8 mouse cellular contexts compared by ENCODE assay signal in genomic region chr11:5062860-5063505, GRCm38 (mm10). TPM values are rescaled to one million over a fixed set of nuclear protein-coding genes. Genes with fewer than 3 reads are reported as not detected.
DNase-seq lines count a peak whose midpoint lies in the region; ATAC-seq and TF ChIP-seq lines count a peak whose summit lies in the region.
"Had no signal": no experiment of that assay in that cellular context is flagged by ENCODE, and none has a peak within 500 bp of the region (broad histone marks: within the 10 kb centered on the region; RNA-seq: fewer than 3 reads in every experiment).

No protein-coding gene starts in this region.

- no peak for DNase-seq in kidney, postnatal 36 days
- DNase-seq in hindbrain, postnatal 0 days (ENCODE audit: low spot score): no peak
- DNase-seq in thymus, postnatal 14 days: no peak
- no peak for DNase-seq in lung, postnatal 14 days

- H3K27me3 ChIP-seq in kidney, embryonic 15.5 days: peaks cover 59% of the 10 kb centered on the region
- peaks cover 68% of the 10 kb centered on the region for H3K27me3 ChIP-seq in embryonic facial prominence, embryonic 13.5 days
- H3K27me3 ChIP-seq in hindbrain, postnatal 0 days (ENCODE audit: insufficient read depth, low read length): peaks cover 16% of the 10 kb centered on the region
- no peaks in the 10 kb centered on the region for H3K27me3 ChIP-seq in myocyte (ENCODE audit: control insufficient read depth, insufficient read depth, insufficient read length)

- no peaks in the 10 kb centered on the region for H3K9me3 ChIP-seq in kidney, embryonic 15.5 days (replicated peaks)
- H3K9me3 ChIP-seq in embryonic facial prominence, embryonic 13.5 days: no peaks in the 10 kb centered on the region
- H3K9me3 ChIP-seq in hindbrain, postnatal 0 days (ENCODE audit: low read length): no peaks in the 10 kb centered on the region

- WGBS in kidney, embryonic 15.5 days: 70% methylated on average over 13 of the region's 13 CpGs
- 62% methylated on average over 13 of the region's 13 CpGs for WGBS in embryonic facial prominence, embryonic 13.5 days
- 57% methylated on average over 13 of the region's 13 CpGs for WGBS in hindbrain, postnatal 0 days

- peak overlapping the region; percentile 87 for H3K4me2 ChIP-seq in kidney, embryonic 15.5 days
- peak overlapping the region; percentile 95 for H3K4me2 ChIP-seq in embryonic facial prominence, embryonic 13.5 days
- H3K4me2 ChIP-seq in hindbrain, postnatal 0 days (ENCODE audit: low read depth, low read length): 0 out of 2 replicates have a peak overlapping the region, but pooled peaks have one; percentile 98
- peak overlapping the region; percentile 97 for H3K4me2 ChIP-seq in myocyte (ENCODE audit: low read depth)

- no peak for TF ChIP-seq POLR2A in myocyte (IDR thresholded peaks at IDR 0.05; ENCODE audit: insufficient read length, low read depth)

- no peak for TF ChIP-seq CTCF in hindbrain, postnatal 0 days (IDR thresholded peaks at IDR 0.05; ENCODE audit: low read depth)

- H3ac ChIP-seq in myocyte (ENCODE audit: control insufficient read depth, insufficient read length): no peak overlapping the region

- peaks cover 10% of the 10 kb centered on the region for H3K36me3 ChIP-seq in kidney, embryonic 15.5 days
- H3K36me3 ChIP-seq in embryonic facial prominence, embryonic 13.5 days: peaks cover 8% of the 10 kb centered on the region
- peaks cover 13% of the 10 kb centered on the region for H3K36me3 ChIP-seq in hindbrain, postnatal 0 days (ENCODE audit: insufficient read depth, low read length)
- no peaks in the 10 kb centered on the region for H3K36me3 ChIP-seq in myocyte (ENCODE audit: control insufficient read depth, insufficient read depth)

- H3K27ac ChIP-seq in kidney, embryonic 15.5 days: no peak overlapping the region
- H3K27ac ChIP-seq in embryonic facial prominence, embryonic 13.5 days: no peak overlapping the region
- no peak overlapping the region for H3K27ac ChIP-seq in hindbrain, postnatal 0 days

- peak overlapping the region; percentile 87; the same call in 1 of the 2 replicates for H3K4me3 ChIP-seq in kidney, embryonic 15.5 days (replicated peaks)
- H3K4me3 ChIP-seq in embryonic facial prominence, embryonic 13.5 days: peak overlapping the region; percentile 42; the same call in 1 of the 2 replicates
- H3K4me3 ChIP-seq in hindbrain, postnatal 0 days (ENCODE audit: low read length): no peak overlapping the region
- peak overlapping the region; percentile 79 for H3K4me3 ChIP-seq in myocyte

- H3K9ac ChIP-seq in kidney, embryonic 15.5 days: no peak overlapping the region
- H3K9ac ChIP-seq in embryonic facial prominence, embryonic 13.5 days: no peak overlapping the region
- no peak overlapping the region for H3K9ac ChIP-seq in hindbrain, postnatal 0 days (replicated peaks; ENCODE audit: low read length)

- peaks cover 11% of the 10 kb centered on the region for H3K79me2 ChIP-seq in myocyte (ENCODE audit: control insufficient read depth, insufficient read depth)

- H3K4me1 ChIP-seq in kidney, embryonic 15.5 days: peaks cover 68% of the 10 kb centered on the region
- peaks cover 60% of the 10 kb centered on the region for H3K4me1 ChIP-seq in embryonic facial prominence, embryonic 13.5 days
- H3K4me1 ChIP-seq in hindbrain, postnatal 0 days (ENCODE audit: insufficient read depth, low read length): peaks cover 29% of the 10 kb centered on the region

- ATAC-seq in kidney, embryonic 15.5 days (replicated peaks; ENCODE audit: low FRiP score): no peak
- no peak for ATAC-seq in embryonic facial prominence, embryonic 13.5 days (ENCODE audit: insufficient number of reproducible peaks, insufficient read depth, low FRiP score, low TSS enrichment, low read depth)
- no peak for ATAC-seq in hindbrain, postnatal 0 days

TF ChIP-seq in myocyte, 11 proteins besides CTCF, POLR2A, EP300 and RAD21:
- TF ChIP-seq USF1 (IDR thresholded peaks at IDR 0.05; ENCODE audit: low read depth) (no peak), TCF3 (IDR thresholded peaks at IDR 0.05; ENCODE audit: insufficient read length, low read depth) (no peak), TCF12 (IDR thresholded peaks at IDR 0.05; ENCODE audit: insufficient read depth, poor library complexity, severe bottlenecking) (no peak), REST (IDR thresholded peaks at IDR 0.05; ENCODE audit: insufficient read depth, insufficient read length) (no peak), CEBPB (IDR thresholded peaks at IDR 0.05; ENCODE audit: insufficient read depth, poor library complexity, severe bottlenecking) (no peak), MYOD1 (IDR thresholded peaks at IDR 0.05; ENCODE audit: control insufficient read depth in 1 of 3, insufficient read length in 2 of 3, low read depth in 2 of 3) (no peak), MYOG (IDR thresholded peaks at IDR 0.05; ENCODE audit: control insufficient read depth in 1 of 3, insufficient read depth in 1 of 3, insufficient read length in 2 of 3, low read depth in 2 of 3) (no peak), E2F4 (IDR thresholded peaks at IDR 0.05; ENCODE audit: insufficient read depth) (no peak), MAX (IDR thresholded peaks at IDR 0.05; ENCODE audit: low read depth) (no peak), SRF (IDR thresholded peaks at IDR 0.05; ENCODE audit: control insufficient read depth, insufficient read length, low read depth) (no peak), POLR2AphosphoS2 (IDR thresholded peaks at IDR 0.05; ENCODE audit: insufficient read length, low read depth) (no peak)

RNA-seq across cellular contexts. Expression of gene Gas2l1, which starts 2.1 kb away (rescaled TPM):
- 33.1 and 34.6 TPM in 2 replicates for polyA plus RNA-seq in kidney, embryonic 15.5 days (2015; fragmentation: Nextera tagmentation; extraction: Ambion mirVana)
- polyA plus RNA-seq in embryonic facial prominence, embryonic 13.5 days (2015; fragmentation: Nextera tagmentation; extraction: Ambion mirVana): 25.8 and 30.0 TPM in 2 replicates
- 38.1 and 40.2 TPM in 2 replicates for total RNA-seq in hindbrain, postnatal 0 days (2014; rRNA removed)
- polyA plus RNA-seq in hindbrain, postnatal 0 days (2015; fragmentation: Nextera tagmentation; extraction: Ambion mirVana): 16.3 and 17.3 TPM in 2 replicates
- 69.3 TPM for polyA plus RNA-seq in myocyte (2012; fragmentation: generic; extraction: Trizol)

RNA-seq across cellular contexts. Expression of gene Rasl10a, which starts 5.1 kb away (rescaled TPM):
- polyA plus RNA-seq in kidney, embryonic 15.5 days (2015; fragmentation: Nextera tagmentation; extraction: Ambion mirVana): 2.8 and 4.2 TPM in 2 replicates
- 0.29 and 0.49 TPM in 2 replicates for polyA plus RNA-seq in embryonic facial prominence, embryonic 13.5 days (2015; fragmentation: Nextera tagmentation; extraction: Ambion mirVana)
- total RNA-seq in hindbrain, postnatal 0 days (2014; rRNA removed): 4.7 and 4.8 TPM in 2 replicates
- polyA plus RNA-seq in hindbrain, postnatal 0 days (2015; fragmentation: Nextera tagmentation; extraction: Ambion mirVana): 4.5 and 4.7 TPM in 2 replicates
- polyA plus RNA-seq in myocyte (2012; fragmentation: generic; extraction: Trizol): 1.4 TPM
- total RNA-seq: hematopoietic stem cell, adult 5-6 weeks had no signal

RNA-seq across cellular contexts. Expression of gene Rhbdd3, which starts 35.7 kb away (rescaled TPM):
- polyA plus RNA-seq in kidney, embryonic 15.5 days (2015; fragmentation: Nextera tagmentation; extraction: Ambion mirVana): 26.4 and 31.9 TPM in 2 replicates
- 22.3 and 27.9 TPM in 2 replicates for polyA plus RNA-seq in embryonic facial prominence, embryonic 13.5 days (2015; fragmentation: Nextera tagmentation; extraction: Ambion mirVana)
- total RNA-seq in hindbrain, postnatal 0 days (2014; rRNA removed): 48.8 and 54.5 TPM in 2 replicates
- 39.1 and 42.2 TPM in 2 replicates for polyA plus RNA-seq in hindbrain, postnatal 0 days (2015; fragmentation: Nextera tagmentation; extraction: Ambion mirVana)
- 23.6 TPM for polyA plus RNA-seq in myocyte (2012; fragmentation: generic; extraction: Trizol)

RNA-seq across cellular contexts. Expression of gene Ewsr1, which starts 36.1 kb away (rescaled TPM):
- 788 and 840 TPM in 2 replicates for polyA plus RNA-seq in kidney, embryonic 15.5 days (2015; fragmentation: Nextera tagmentation; extraction: Ambion mirVana)
- polyA plus RNA-seq in embryonic facial prominence, embryonic 13.5 days (2015; fragmentation: Nextera tagmentation; extraction: Ambion mirVana): 859 and 909 TPM in 2 replicates
- total RNA-seq in hindbrain, postnatal 0 days (2014; rRNA removed): 337 and 384 TPM in 2 replicates
- 371 and 412 TPM in 2 replicates for polyA plus RNA-seq in hindbrain, postnatal 0 days (2015; fragmentation: Nextera tagmentation; extraction: Ambion mirVana)
- 157 TPM for polyA plus RNA-seq in myocyte (2012; fragmentation: generic; extraction: Trizol)
